Mouse (Mus musculus) hindbrain, postnatal 0 days (tissue): ENCODE results near the gene Gatad2b. TPM values are rescaled to one million over a fixed set of nuclear protein-coding genes. Genes with fewer than 3 reads are reported as not detected.
A peak's percentile ranks its signal among the peaks of the same experiment; 100 is the strongest.

Experiments
- ATAC-seq: fragments of 200-750 bp; cut with Nextera tagmentation; 2 replicates; pipeline ENCODE4 v1.8.0; 2017; ENCODE audit warnings: mild to moderate bottlenecking, moderate TSS enrichment, moderate library complexity
- DNase-seq: peaks from one replicate; pipeline ENCODE4 v3.0.0-alpha.2; 2015; ENCODE audit warnings: low spot score
- H3K27ac ChIP-seq: fragments of 300-500 bp; sonication (generic); 2 replicates; pipeline ENCODE4 v1.5.1; 2014; ENCODE audit warnings: mild to moderate bottlenecking
- H3K27me3 ChIP-seq: fragments of 300-500 bp; sonication (generic); 2 replicates; pipeline ENCODE4 v1.6.1; 2014; ENCODE audit warnings: low read length, mixed read lengths; ENCODE audit not compliant: insufficient read depth
- H3K36me3 ChIP-seq: fragments of 300-500 bp; sonication (generic); 2 replicates; pipeline ENCODE4 v1.6.1; 2014; ENCODE audit warnings: low read length, mixed read lengths; ENCODE audit not compliant: insufficient read depth
- H3K4me1 ChIP-seq: fragments of 300-500 bp; sonication (generic); 2 replicates; pipeline ENCODE4 v1.6.1; 2014; ENCODE audit warnings: antibody characterized with exemption, low read length, mixed read lengths; ENCODE audit not compliant: insufficient read depth
- H3K4me2 ChIP-seq: fragments of 300-500 bp; sonication (generic); 2 replicates; pipeline ENCODE4 v1.6.1; 2014; ENCODE audit warnings: low read depth, mild to moderate bottlenecking, low read length, moderate library complexity, mixed read lengths
- H3K4me3 ChIP-seq: fragments of 300-500 bp; sonication (generic); 2 replicates; pipeline ENCODE4 v1.5.1; 2014; ENCODE audit warnings: low read length
- H3K9ac ChIP-seq: fragments of 300-500 bp; sonication (generic); replicated peaks from 2 replicates; pipeline ENCODE4 v1.6.1; 2014; ENCODE audit warnings: mild to moderate bottlenecking, low read length, moderate library complexity, mixed read lengths
- H3K9me3 ChIP-seq: fragments of 300-500 bp; sonication (generic); 2 replicates; pipeline ENCODE4 v1.6.1; 2016; ENCODE audit warnings: low read length, mixed read lengths
- CTCF ChIP-seq: IDR thresholded peaks from 2 replicates; pipeline ENCODE4 v1.5.1; 2016; ENCODE audit warnings: antibody characterized with exemption, control low read depth, low read depth
- WGBS: fragments of 180-500 bp; shearing (Covaris S2); extraction: QIAGEN DNeasy Blood & Tissue Kit; methylation state at CpG from one replicate; pipeline ENCODE4 v1.1.7; 2014; 5-methylcytosine and 5-hydroxymethylcytosine counted together
- polyA plus RNA-seq: library from polyadenylated mRNA; unstranded; fragments of >200 nt; fragmentation: Nextera tagmentation; extraction: Ambion mirVana; gene quantifications from 2 replicates; pipeline ENCODE4 v1.2.1, GENCODE M21; 2015
- total RNA-seq: library from RNA; depleted of rRNA; stranded (reverse); fragments of >200 nt; gene quantifications from 2 replicates; pipeline ENCODE4 v1.2.3, GENCODE M21; 2014

The Gatad2b gene
- total and polyA plus RNA-seq, 2 experiments from 2014 or later, result 14.2 to 31.5 TPM

- H3K4me3 ChIP-seq, result peak within 1 kb of the TSS; percentile 97
- H3K27ac ChIP-seq, result peak within 1 kb of the TSS; percentile 89
- peak within 1 kb of the TSS; percentile 89 for H3K4me2 ChIP-seq
- peak; percentile 97 for ATAC-seq
- WGBS, result 0% methylated on average over 38 of the region's 40 CpGs
- H3K9me3 ChIP-seq, result no peaks in the 10 kb centered on the region
- TF ChIP-seq CTCF, result no peak
- H3K27me3 ChIP-seq, result no peaks in the 10 kb centered on the region
- peak; percentile 98 for DNase-seq
- H3K4me1 ChIP-seq, result peaks cover 5% of the 10 kb centered on the region
- H3K36me3 ChIP-seq, result peaks cover 12% of the 10 kb centered on the region
- H3K9ac ChIP-seq, result peak within 1 kb of the TSS; percentile 90
Measured at GRCm38 (mm10) chr3:90253653-90254418, 39.1 kb upstream of the Gatad2b start, which contains the start of gene Crtc2. TSS of gene Crtc2 (plus strand) at chr3:90254163.

- H3K9ac ChIP-seq, result peak overlapping the region; percentile 90
- no peak; the same call in 1 of the 2 replicates for ATAC-seq
- H3K4me3 ChIP-seq, result peak overlapping the region; percentile 97
- no peak for TF ChIP-seq CTCF
- H3K9me3 ChIP-seq, result no peaks in the 10 kb centered on the region
- WGBS, result under 1% methylated on average over 41 of the region's 41 CpGs
- H3K4me1 ChIP-seq, result peaks cover 5% of the 10 kb centered on the region
- peak overlapping the region; percentile 89 for H3K4me2 ChIP-seq
- DNase-seq, result no peak
- peaks cover 19% of the 10 kb centered on the region for H3K36me3 ChIP-seq
- H3K27me3 ChIP-seq, result no peaks in the 10 kb centered on the region
- H3K27ac ChIP-seq, result peak overlapping the region; percentile 89
Measured at GRCm38 (mm10) chr3:90254419-90255193, 38.4 kb upstream of the Gatad2b start.

GRCm38 (mm10) chr3:90255194-90255565, 37.8 kb upstream of the Gatad2b start:
- peak overlapping the region; percentile 89; the same call in 1 of the 2 replicates for H3K27ac ChIP-seq
- no peak for ATAC-seq
- peak overlapping the region; percentile 90 for H3K9ac ChIP-seq

GRCm38 (mm10) chr3:90255784-90256353, 37.1 kb upstream of the Gatad2b start:
- no peak for TF ChIP-seq CTCF
- Histone ChIP-seq H3K36me3 (peaks cover 31% of the 10 kb centered on the region), H3K4me2 (peak overlapping the region; percentile 89; the same call in 1 of the 2 replicates), H3K27ac (no peak overlapping the region), H3K9me3 (no peaks in the 10 kb centered on the region), H3K27me3 (no peaks in the 10 kb centered on the region), H3K9ac (no peak overlapping the region), H3K4me1 (peaks cover 5% of the 10 kb centered on the region), H3K4me3 (no peak overlapping the region)
- ATAC-seq, result no peak
- DNase-seq, result no peak
- WGBS, result 90% methylated on average over 14 of the region's 14 CpGs

More at GRCm38 (mm10) chr3:90255194-90255565, 37.8 kb upstream of the Gatad2b start:
- Histone ChIP-seq H3K4me3 (peak overlapping the region; percentile 97), H3K27me3 (no peaks in the 10 kb centered on the region), H3K4me1 (peaks cover 5% of the 10 kb centered on the region), H3K36me3 (peaks cover 24% of the 10 kb centered on the region), H3K4me2 (peak overlapping the region; percentile 89), H3K9me3 (no peaks in the 10 kb centered on the region)
- TF ChIP-seq CTCF, result no peak
- WGBS, result 20% methylated on average over 2 of the region's 2 CpGs
- no peak for DNase-seq

- no peak overlapping the region for H3K9ac ChIP-seq
- no peak for DNase-seq
- H3K27ac ChIP-seq, result no peak overlapping the region
- H3K27me3 ChIP-seq, result no peaks in the 10 kb centered on the region
- ATAC-seq, result no peak
- WGBS, result 87% methylated on average over 19 of the region's 19 CpGs
- H3K9me3 ChIP-seq, result no peaks in the 10 kb centered on the region
- TF ChIP-seq CTCF, result no peak
- H3K36me3 ChIP-seq, result peaks cover 42% of the 10 kb centered on the region
- H3K4me2 ChIP-seq, result no peak overlapping the region
- H3K4me1 ChIP-seq, result peaks cover 5% of the 10 kb centered on the region
- no peak overlapping the region for H3K4me3 ChIP-seq
Measured at GRCm38 (mm10) chr3:90256731-90257530, 36.0 kb upstream of the Gatad2b start.

GRCm38 (mm10) chr3:90258521-90258920, 34.5 kb upstream of the Gatad2b start:
- H3K9me3 ChIP-seq, result no peaks in the 10 kb centered on the region
- H3K4me2 ChIP-seq, result no peak overlapping the region
- no peaks in the 10 kb centered on the region for H3K27me3 ChIP-seq
- H3K27ac ChIP-seq, result no peak overlapping the region
- DNase-seq (no peak), ATAC-seq (no peak)
- H3K4me1 ChIP-seq, result peaks cover 5% of the 10 kb centered on the region
- no peak for TF ChIP-seq CTCF
- H3K4me3 ChIP-seq, result no peak overlapping the region
- H3K36me3 ChIP-seq, result peaks cover 57% of the 10 kb centered on the region
- no peak overlapping the region for H3K9ac ChIP-seq
- WGBS, result 94% methylated on average over 4 of the region's 4 CpGs
